Comparison of ENCODE assay signal across 22 mouse cellular contexts in the genomic region with DNA sequence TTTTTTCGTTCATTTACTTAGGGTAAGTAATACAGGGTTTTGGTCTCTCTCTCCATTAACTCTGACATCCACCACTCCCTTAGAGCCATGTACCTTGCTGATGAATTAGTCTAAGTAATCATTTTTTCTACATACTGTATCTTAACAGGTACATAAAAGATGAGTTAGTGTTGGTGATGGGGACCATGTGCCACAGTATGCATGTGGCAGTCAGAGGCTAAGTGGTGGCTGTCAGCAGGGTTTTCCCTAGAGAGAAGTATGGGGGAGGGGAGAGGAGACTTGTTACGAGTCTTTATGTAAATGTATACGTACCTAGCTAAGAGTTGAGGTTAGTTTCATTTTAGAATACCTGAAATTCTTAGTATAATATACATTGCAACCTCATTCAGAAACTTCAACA. TPM values are rescaled to one million over a fixed set of nuclear protein-coding genes. Genes with fewer than 3 reads are reported as not detected.
DNase-seq lines count a peak whose midpoint lies in the region; ATAC-seq and TF ChIP-seq lines count a peak whose summit lies in the region.
"Had no signal": no experiment of that assay in that cellular context is flagged by ENCODE, and none has a peak within 500 bp of the region (broad histone marks: within the 10 kb centered on the region; RNA-seq: fewer than 3 reads in every experiment).

No protein-coding gene starts in this region.

- H3K27me3 ChIP-seq in CH12.LX (replicated peaks): no peaks in the 10 kb centered on the region
- H3K27me3 ChIP-seq in splenic B cell, adult 2 months (ENCODE audit: control insufficient read depth, insufficient read depth, low read length, poor library complexity, severe bottlenecking): no peaks in the 10 kb centered on the region
- no peaks in the 10 kb centered on the region for H3K27me3 ChIP-seq in liver, embryonic 12.5 days (replicated peaks)
- H3K27me3 ChIP-seq: Patski had no signal

- TF ChIP-seq CTCF in CH12.LX (conservative IDR thresholded peaks at IDR 0.05 in 1 of 2, IDR thresholded peaks at IDR 0.05 in 1 of 2; ENCODE audit: low read depth in 2 of 2, low read length in 2 of 2): no peak

- H3K9ac ChIP-seq in CH12.LX (ENCODE audit: insufficient read depth, low read depth): no peak overlapping the region
- H3K9ac ChIP-seq in liver, embryonic 12.5 days: no peak overlapping the region

- no peaks in the 10 kb centered on the region for H3K9me3 ChIP-seq in CH12.LX (replicated peaks; ENCODE audit: low read length)
- H3K9me3 ChIP-seq in liver, embryonic 12.5 days (replicated peaks): no peaks in the 10 kb centered on the region
- H3K9me3 ChIP-seq: G1E had no signal

- in situ Hi-C loops in CH12.LX (cut with MboI; ENCODE audit: low pct_ligation_motif_present, low pct_unique_long_range_greater_than_20kb, low sequenced_read_pairs): no loop called here

- no peak for TF ChIP-seq RAD21 in CH12.LX (IDR thresholded peaks at IDR 0.05; ENCODE audit: low read depth, low read length)

- no peaks in the 10 kb centered on the region; the same call in 1 of the 2 replicates for H3K79me2 ChIP-seq in CH12.LX (replicated peaks; ENCODE audit: control insufficient read depth, extremely low read depth, insufficient read depth, poor library complexity, severe bottlenecking)

- peak; percentile 72 for DNase-seq in CH12.LX (ENCODE audit: extremely low read depth)
- peak; percentile 34 for DNase-seq in induced T-regulatory cell, adult 2 months (ENCODE audit: low read depth)
- peak; percentile 18 for DNase-seq in splenic B cell, adult 2 months (ENCODE audit: low read depth, low spot score)
- no peak for DNase-seq in thymus, postnatal 10 days (ENCODE audit: low spot score in 2 of 2)
- no peak for DNase-seq in frontal cortex, adult 2 months (ENCODE audit: extremely low spot score in 1 of 2, low spot score in 1 of 2)
- DNase-seq: adrenal gland, adult 2 months; adrenal gland, adult 8-10 months; adrenal gland, postnatal 10 days; adrenal gland, postnatal 14 days; adrenal gland, postnatal 25 days; adrenal gland, postnatal 36 days; B cell, adult 2 months; cerebellum, adult 11 months; cerebellum, adult 11-12 months; cerebellum, adult 18-20 months; cerebellum, adult 2 months had no signal

- peaks cover 52 to 82% of the 10 kb centered on the region in 2 experiments for H3K36me3 ChIP-seq in CH12.LX (replicated peaks in 1 of 2; ENCODE audit: control insufficient read depth in 1 of 2, insufficient read depth in 1 of 2, low read length in 1 of 2)
- peaks cover 19% of the 10 kb centered on the region for H3K36me3 ChIP-seq in splenic B cell, adult 2 months (ENCODE audit: control insufficient read depth, insufficient read depth, low read length, poor library complexity, severe bottlenecking)
- peaks cover 89% of the 10 kb centered on the region for H3K36me3 ChIP-seq in liver, embryonic 12.5 days

- H3K4me1 ChIP-seq in CH12.LX (ENCODE audit: control insufficient read depth in 1 of 2, insufficient read depth in 2 of 2): peaks cover 6 to 46% of the 10 kb centered on the region in 2 experiments; a peak in 3 of 4 replicates
- H3K4me1 ChIP-seq in liver, embryonic 12.5 days: no peaks in the 10 kb centered on the region

- 82% methylated on average over 3 of the region's 3 CpGs for WGBS in liver, embryonic 12.5 days (ENCODE audit: insufficient replicate concordance)

- no peak for ATAC-seq in liver, embryonic 12.5 days
- ATAC-seq: activated CD4-positive, CD25-positive, alpha-beta regulatory T cell, adult 4 months; CD4-positive, CD25-positive, alpha-beta regulatory T cell, adult 4 months; Patski had no signal

- no peak overlapping the region for H3K4me2 ChIP-seq in CH12.LX (ENCODE audit: insufficient read depth, low read depth, poor library complexity, severe bottlenecking)
- no peak overlapping the region for H3K4me2 ChIP-seq in liver, embryonic 12.5 days

- dilution Hi-C loops in CH12.LX (cut with MboI; ENCODE audit: extremely low pct_ligation_motif_present, extremely low pct_unique_long_range_greater_than_20kb, low sequenced_read_pairs): no loop called here

- H3K27ac ChIP-seq in CH12.LX (ENCODE audit: insufficient read depth, low read depth): no peak overlapping the region
- H3K27ac ChIP-seq in liver, embryonic 12.5 days: no peak overlapping the region

- no peak for TF ChIP-seq POLR2A in CH12.LX (IDR thresholded peaks at IDR 0.05; ENCODE audit: low read depth, low read length)

- TF ChIP-seq EP300 in CH12.LX (IDR thresholded peaks at IDR 0.05; ENCODE audit: low read length): no peak

- H3K4me3 ChIP-seq in CH12.LX (replicated peaks in 1 of 3; ENCODE audit: low read depth in 2 of 3, low read length in 2 of 3, poor library complexity in 1 of 3): no peak overlapping the region
- H3K4me3 ChIP-seq in liver, embryonic 12.5 days: no peak overlapping the region

TF ChIP-seq in CH12.LX, 34 proteins besides CTCF, POLR2A, EP300 and RAD21:
- TF ChIP-seq NRF1 (IDR thresholded peaks at IDR 0.05; ENCODE audit: low read depth, low read length) (no peak), MAX (IDR thresholded peaks at IDR 0.05; ENCODE audit: low read length) (peak; percentile 59; the same call in 1 of the 2 replicates), TCF12 (IDR thresholded peaks at IDR 0.05; ENCODE audit: low read depth, low read length) (no peak), JUN (IDR thresholded peaks at IDR 0.05; ENCODE audit: insufficient read depth, low read depth, low read length) (no peak), MYC (IDR thresholded peaks at IDR 0.05; ENCODE audit: low read depth, low read length) (peak; percentile 90), MXI1 (IDR thresholded peaks at IDR 0.05; ENCODE audit: low read depth, low read length) (0 out of 2 replicates have a peak, but pooled peaks have one; percentile 44)

RNA-seq across cellular contexts. Expression of gene Psen1, which starts 35.1 kb away (rescaled TPM):
- total RNA-seq in CH12.LX (2012; rRNA removed) (45.8 and 46.9 TPM in 2 replicates), CH12.LX (2014; rRNA removed) (26.4 and 28.4 TPM in 2 replicates)
- polyA plus RNA-seq in CH12.LX (2012; ENCODE audit: insufficient read length, low read depth): 57.6 and 61.1 TPM in 2 replicates
- 32.2 and 33.0 TPM in 2 replicates for polyA plus RNA-seq in liver, embryonic 12.5 days (2016; fragmentation: Nextera tagmentation; extraction: Ambion mirVana)
- 34.8 and 35.7 TPM in 2 replicates for polyA plus RNA-seq in frontal cortex, adult 2 months (2012; rRNA removed)

RNA-seq across cellular contexts. Expression of gene Papln, which starts 40.4 kb away (rescaled TPM):
- total RNA-seq in CH12.LX (2012; rRNA removed) (0.17 and 0.51 TPM in 2 replicates), CH12.LX (2014; rRNA removed) (not detected in 2 replicates)
- polyA plus RNA-seq in CH12.LX (2012; ENCODE audit: insufficient read length, low read depth): 0.07 and 0.09 TPM in 2 replicates
- polyA plus RNA-seq in liver, embryonic 12.5 days (2016; fragmentation: Nextera tagmentation; extraction: Ambion mirVana): 0.61 and 0.70 TPM in 2 replicates
- 3.0 and 3.4 TPM in 2 replicates for polyA plus RNA-seq in frontal cortex, adult 2 months (2012; rRNA removed)
- polyA plus RNA-seq: activated CD4-positive, CD25-positive, alpha-beta regulatory T cell, adult 4 months; C2C12; CD4-positive, CD25-positive, alpha-beta regulatory T cell, adult 4 months had no signal

Comparison
In these comparisons a context has a peak if more than half of its experiments do, and no peak if none do; other contexts are left out.
1. DNase-seq: peak in CH12.LX (single experiment), induced T-regulatory cell, adult 2 months (single experiment) and splenic B cell, adult 2 months (single experiment); none in thymus, postnatal 10 days (0 of 2) and frontal cortex, adult 2 months (0 of 2).